Mouse (Mus musculus) adrenal gland, adult 18-20 months (tissue): ENCODE measurements at regions not wholly inside any gene's neighbourhood (a gene's known extent, or its start where the extent isn't known, plus 50 kb on each side); places are given as distances from the start of the nearest gene placed in this dataset.

ENCODE experiments used
- DNase-seq, 2 experiments: peaks; one replicate each; pipeline ENCODE4 v3.0.0; 2021 to 2022; ENCODE audit warnings: low spot score in 2 of 2

DNA sequence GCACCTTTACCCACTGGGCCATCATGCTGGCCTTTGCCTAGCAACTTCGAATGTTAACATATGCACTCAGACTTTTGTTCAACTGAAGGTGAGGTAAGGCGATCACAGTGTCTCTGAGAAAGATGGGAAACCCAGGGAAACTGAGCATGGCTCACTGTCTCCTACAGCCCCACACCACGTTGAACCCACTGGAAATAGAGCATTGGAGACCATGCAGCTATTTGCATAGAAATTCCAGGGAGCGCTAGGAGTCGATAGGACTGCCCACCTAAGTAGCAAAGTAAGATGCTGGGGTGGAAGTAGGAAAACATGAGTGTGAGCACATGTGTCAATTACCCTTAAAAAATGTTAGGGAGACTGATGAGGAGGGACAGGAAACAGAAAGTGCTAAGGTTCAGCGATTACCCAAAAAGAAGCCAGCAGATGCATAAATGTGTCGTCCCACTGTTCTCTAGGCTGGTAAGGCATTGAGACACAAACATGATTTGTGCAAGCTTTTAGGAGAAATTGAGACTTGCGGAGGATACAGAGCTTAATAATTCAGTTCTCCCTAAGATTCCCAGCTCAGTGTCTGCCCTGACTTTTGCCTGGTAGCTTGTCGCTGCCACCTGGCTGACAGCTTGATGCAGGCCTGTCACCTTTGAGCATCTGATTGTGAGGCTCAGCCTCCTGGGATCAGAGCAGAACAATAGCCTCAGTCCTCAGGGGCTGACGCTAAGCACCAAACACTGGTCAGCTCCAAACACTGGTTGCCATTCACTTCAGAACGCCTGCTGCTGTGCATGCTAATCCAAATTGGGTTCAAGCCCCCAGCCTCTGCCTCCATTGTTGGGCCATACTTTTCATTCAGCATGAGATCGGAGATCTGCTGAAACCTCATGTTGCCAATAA is 183.7 kb upstream of the Rgma start:
- no peak for DNase-seq

DNA sequence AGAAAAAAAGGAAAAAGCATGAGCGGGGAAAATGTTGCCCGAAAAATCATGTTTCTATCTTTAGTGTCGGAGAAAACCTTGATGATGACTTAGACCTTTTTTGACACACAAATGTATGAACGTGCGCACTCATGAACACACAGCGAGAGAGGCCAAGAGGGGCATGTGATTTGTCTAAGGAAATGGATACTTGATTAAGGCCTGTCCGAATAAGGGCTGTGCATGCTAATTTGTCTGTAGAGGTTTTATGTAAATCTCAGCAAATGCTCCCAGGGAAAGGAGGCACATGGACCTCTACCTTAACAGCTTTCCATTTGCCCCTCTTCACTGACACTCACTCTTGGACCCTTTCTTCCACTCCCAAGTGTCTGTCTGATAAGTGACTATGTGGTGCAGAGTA is 182.5 kb upstream of the Rgma start:
- DNase-seq = no peak

GRCm38 (mm10) chr7:73195306-73195705 is 180.0 kb upstream of the Rgma start:
- no peak for DNase-seq

GRCm38 (mm10) chr7:73196851-73197531 is 178.3 kb upstream of the Rgma start:
- DNase-seq = no peak

DNA sequence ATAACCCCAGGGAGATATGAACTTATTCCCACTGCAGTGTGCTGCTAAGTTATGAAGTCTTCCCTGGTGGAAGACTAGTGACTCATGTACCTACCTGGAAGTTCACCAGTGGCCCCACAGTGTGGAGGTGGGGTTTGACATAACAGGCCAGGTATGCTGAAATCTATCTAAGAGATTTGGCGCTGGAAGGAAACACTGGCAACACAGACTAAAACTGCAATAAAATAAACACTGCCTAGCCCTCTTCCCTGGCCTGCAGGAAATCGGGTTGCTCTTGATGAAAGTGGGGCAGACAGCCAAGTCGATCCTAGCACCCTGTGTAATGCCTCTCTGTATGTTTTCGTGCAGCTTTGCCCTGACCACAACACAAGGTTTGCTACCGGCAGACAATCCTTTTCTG is 177.2 kb upstream of the Rgma start:
- no peak for DNase-seq

DNA sequence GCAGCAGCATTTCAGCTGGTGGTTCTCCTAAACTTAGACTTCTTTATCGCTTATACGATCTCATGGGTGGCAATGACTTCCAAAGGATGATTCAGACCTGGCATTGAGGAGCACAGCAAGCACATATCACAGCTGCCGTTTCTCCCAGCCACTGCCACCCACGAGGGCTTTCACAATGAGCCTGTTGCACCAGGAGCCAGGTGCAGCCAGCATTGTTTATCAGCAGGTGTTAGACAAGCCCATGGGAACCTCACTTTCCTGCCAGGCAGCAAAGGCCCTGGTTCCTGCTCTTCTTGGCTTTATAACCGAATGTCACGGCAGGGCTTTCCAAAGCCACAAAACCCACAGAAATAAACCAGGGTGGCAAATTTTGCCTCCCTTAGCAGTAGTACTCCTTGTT is 175.3 kb upstream of the Rgma start:
- no peak for DNase-seq

- no peak for DNase-seq
Measured at GRCm38 (mm10) chr7:73201330-73201729, 174.0 kb upstream of the Rgma start.

GRCm38 (mm10) chr7:73206922-73207811 is 168.1 kb upstream of the Rgma start:
- DNase-seq = no peak

DNA sequence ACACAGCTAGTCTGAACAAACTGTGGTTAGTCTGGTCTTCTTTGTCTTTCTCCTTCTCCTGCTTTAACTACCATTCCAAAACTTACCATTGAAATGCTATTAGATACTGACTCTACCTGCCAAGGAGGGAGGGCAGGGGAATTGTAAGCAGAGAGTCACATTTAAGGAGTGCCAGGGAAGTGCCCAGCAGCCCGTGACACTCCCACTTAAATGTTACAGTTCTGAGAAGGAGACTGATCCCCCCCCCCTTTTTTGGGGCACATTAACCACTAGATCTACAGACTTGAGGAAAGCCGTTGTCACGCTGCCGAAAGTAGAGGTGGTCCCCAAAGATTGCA is 166.9 kb upstream of the Rgma start:
- no peak for DNase-seq

DNA sequence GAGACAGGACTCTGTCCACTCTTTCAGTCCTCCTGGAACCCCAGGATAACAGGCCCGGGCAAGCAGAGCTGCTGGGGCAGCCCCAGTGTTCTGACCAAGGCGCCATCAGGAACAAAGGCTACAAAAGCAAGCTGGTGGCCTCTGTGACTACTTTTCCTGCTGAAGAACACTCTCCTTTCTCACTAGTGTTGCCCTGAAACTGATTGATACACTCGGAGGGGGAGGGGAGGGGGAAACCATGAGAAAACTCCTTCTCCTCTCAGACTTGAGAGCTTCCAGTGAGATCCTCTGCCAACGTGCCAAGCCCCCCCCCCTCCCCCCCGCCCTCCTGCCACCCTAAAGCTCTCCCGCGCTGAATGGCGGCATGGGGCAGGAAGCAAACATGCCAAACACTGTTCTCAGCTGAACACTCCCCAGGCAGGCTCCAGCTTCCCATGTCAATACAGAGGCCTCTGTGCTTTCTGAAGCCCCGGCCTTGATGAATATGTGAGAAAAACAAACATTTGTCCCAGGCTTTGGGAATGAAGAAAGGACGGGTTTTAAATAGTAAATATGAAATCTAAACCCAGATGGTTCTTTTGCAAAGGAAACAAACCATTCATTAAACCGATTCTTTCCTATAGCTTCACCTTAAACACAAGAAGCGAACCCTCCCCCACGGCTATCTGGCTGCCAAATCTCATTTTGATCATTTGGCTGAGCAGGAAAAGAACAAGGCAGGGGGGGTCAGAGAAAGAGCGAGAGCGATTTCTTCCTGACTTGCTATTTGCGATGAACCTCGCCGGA is 166.3 kb upstream of the Rgma start:
- no peak for DNase-seq

DNA sequence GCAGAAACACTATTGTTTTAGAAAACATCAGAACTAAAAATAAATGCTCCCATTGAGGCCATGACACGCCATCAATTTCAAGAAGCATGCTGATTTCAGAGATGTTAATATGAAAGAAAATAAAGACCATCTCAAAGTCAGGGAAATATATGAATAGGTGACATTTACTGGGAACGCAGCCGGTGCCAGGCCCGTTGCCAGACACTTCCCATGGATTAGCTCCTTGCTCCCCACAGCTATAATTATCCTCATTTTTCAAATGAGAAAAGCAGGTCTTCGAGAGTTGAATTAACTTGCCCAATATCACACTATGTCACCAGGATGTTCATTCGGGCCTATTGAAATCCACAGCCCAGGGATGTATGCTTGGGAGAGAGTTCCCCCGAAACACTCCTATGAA is 165.2 kb upstream of the Rgma start:
- no peak for DNase-seq

DNA sequence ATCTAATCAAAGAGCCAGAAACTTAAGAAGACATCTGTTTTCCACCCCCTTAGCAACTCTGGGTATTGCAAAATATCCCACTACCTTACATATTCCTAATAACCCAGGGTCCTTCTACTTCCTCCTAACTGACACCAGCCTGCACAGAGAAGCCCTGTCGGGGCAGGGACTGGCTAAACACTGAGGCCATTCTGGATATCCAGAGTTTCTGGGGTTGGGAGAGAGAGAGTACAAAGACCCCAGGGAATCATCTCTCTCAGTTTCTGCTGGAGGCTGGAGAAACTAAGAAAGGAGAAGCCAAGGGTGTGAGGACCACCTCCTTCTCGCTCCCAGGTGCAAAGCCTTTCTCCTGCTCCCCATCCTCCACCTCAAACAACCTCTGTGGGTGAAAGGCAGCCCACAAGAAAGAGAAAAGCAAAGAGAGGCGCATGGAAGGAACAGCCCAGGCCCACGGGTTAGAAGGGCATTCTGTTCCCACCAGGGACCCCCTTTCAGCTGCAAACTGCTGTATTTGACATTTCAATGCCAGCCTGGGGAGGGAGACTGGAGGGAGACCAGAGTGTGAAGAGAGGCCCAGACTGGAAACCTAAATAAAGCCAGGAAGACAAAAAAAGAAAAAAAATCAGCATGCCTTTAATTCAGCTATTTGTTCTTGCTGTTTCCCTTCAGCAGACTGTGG is 152.9 kb upstream of the Rgma start:
- DNase-seq = no peak

DNA sequence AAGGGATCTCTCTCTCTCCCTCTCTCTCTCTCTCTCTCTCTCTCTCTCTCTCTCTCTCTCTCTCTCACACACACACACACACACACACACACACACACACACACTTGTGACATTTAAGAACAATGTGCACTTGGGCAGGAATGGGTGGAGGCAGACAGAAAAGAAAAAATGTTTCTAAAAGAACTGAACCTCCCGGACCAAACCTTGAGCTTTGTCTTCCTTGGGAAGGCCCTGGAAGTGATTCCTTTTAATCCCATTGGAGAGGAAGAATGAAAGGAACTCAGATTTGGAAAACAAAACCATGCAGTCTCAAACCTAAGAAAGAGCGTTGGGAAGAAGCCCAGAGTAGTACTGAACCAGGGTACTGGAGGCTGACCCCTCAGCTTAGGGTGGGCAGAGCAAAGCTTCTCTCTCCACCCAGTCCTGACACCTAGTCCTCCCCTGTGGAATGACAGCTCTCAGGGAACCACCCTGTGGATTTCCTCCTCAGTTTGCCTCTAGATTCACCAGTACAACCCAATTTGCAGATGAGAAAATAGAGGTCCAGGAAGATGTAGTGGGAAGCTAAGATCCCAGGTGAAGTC is 152.3 kb upstream of the Rgma start:
- DNase-seq = no peak

- no peak for DNase-seq
Measured at GRCm38 (mm10) chr7:73233539-73234158, 141.7 kb upstream of the Rgma start.

- DNase-seq = no peak
Measured at GRCm38 (mm10) chr7:73238486-73238885, 136.8 kb upstream of the Rgma start.

- DNase-seq = no peak
Measured at GRCm38 (mm10) chr7:73243591-73244355, 131.5 kb upstream of the Rgma start.

DNA sequence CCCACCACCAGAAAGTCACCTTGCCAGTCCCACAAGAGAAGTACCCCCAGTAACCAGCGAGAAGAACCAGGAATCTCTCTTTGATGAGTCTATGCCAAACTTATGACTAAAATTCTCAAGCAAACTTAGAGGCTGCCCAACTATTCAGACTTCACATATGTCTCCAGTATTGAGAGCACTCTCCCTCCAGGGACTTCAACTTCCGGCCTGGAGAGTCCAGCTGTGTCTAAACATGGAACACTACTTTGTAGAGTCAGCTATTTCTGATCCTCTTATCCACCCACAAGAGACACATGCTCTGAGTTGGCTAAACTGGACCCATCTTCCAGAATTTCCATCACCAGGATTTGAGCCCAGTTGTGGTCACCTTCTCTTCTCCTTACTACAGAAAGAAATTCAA is 129.9 kb upstream of the Rgma start:
- no peak for DNase-seq

GRCm38 (mm10) chr7:73250593-73250992 is 124.7 kb upstream of the Rgma start:
- no peak for DNase-seq
